Mouse (Mus musculus) mesoderm, embryonic 11.5 days (tissue): ENCODE measurements around the gene Slc8a1.
A peak's percentile ranks its signal among the peaks of the same experiment; 100 is the strongest.

ENCODE experiments used
- DNase-seq: peaks from one replicate; pipeline ENCODE4 v3.0.0-alpha.2; 2012; ENCODE audit warnings: low read depth, low spot score

Slc8a1 gene

DNA sequence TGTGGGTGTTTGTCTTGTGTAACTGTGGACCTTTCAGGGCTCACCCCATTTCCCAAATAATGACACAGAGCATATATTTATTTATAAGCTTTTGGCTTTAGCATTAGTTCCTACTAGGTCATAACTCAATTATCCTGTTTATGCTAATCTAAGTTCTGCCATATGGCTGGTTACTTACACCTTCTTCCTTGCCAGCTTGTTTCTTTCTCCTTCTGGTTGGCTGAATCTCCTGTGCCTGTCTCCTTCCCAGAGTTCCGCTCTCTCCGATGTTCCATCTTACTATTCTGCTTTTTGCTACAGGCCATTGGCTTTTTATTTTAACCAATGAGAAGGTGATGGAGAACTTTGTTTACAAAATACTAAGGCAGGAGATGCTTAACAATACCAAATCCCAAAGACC, 374.8 kb downstream of the Slc8a1 start:
- no peak for DNase-seq

DNA sequence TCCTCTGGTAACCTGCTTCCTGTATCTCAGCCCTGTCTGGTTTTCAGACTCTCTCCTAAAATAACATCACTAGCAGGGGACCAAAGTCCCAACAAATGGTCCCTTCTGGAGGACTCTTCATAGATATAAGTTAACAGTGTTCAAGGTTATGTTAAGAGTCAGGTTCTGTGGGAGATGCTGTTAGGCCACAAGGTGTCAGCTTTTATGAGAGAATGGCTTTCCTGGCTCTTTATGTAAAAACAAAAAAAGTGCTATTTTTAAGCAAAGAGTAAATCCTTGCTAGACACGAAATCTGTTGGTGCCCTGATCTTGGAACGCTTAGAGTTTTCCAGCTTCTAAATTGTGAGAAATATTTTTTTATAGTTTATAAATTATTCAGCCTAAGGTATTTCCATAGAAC, 377.6 kb downstream of the Slc8a1 start:
- DNase-seq: no peak

GRCm38 (mm10) chr17:81360032-81360431, 378.1 kb downstream of the Slc8a1 start:
- no peak for DNase-seq

DNA sequence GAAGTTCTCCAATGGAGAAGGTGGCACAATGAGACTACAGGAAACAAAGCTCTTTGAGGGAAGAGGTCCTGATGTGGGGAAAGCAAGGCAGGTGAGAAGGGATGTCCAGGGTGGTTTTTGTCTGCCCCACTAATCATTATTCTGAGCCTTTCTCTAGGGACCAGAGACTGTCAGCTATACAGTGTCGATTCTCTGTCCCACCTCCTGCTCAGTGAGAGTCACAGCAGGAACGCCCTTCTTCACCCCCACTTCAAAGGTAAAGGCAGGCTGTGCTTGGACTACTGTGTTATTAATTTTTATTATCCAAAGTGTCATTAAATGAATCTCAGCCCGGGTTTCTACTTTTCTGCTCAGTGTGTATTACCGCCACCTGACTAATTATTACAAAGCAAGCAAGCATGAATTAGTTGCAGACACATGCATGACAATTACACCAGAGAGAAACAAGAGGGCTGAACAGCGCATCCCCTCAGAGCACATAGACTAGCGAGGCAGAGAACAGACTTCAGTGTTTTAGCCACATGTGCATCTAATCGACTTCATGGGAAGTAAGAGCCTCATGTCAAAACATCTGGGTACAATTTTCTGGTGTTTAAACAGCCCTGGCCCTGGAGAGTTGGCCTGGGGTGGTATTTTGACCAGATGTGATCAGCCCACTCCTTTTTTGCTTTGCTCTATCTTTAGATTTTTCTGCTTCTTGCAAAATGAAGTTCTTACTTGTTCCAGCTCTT, 402.0 kb downstream of the Slc8a1 start:
- peak; percentile 63 for DNase-seq

DNA sequence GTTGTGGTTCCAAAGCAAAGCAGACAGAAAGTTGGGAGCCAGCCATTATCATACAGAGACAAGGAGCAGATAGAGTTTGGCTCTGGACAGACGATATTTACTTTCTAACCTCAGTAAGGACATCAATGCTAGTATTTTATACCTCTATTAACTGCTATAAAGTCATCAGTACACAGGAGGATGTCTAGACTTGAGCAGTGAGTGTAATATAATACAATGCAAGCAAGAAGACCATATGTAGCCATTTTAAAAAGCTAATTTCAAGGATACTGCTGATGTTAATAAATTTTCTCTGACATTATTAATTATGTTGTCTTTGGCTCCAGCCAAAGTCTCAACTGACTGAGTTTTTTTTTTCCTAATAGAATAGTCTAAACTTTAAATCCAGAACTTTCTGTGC, 402.7 kb downstream of the Slc8a1 start:
- DNase-seq: no peak
